Mouse (Mus musculus) right cerebral cortex, postnatal 36 days (tissue): ENCODE data around the gene H2-M5.

Experiments
- DNase-seq, 2 experiments: peaks; one replicate each; pipeline ENCODE4 v3.0.0; 2022; ENCODE audit warnings: low spot score in 2 of 2, mixed read lengths in 1 of 2

The H2-M5 gene

GRCm38 (mm10) chr17:36989437-36989836, at the start of gene H2-M5:
H2-M5 (minus strand) TSS chr17:36989537.
- no peak for DNase-seq

GRCm38 (mm10) chr17:37029162-37029561, 39.8 kb upstream of the H2-M5 start:
- DNase-seq, result no peak

- DNase-seq, result peak; percentile 91 to 92
These were observed 39.4 kb upstream of the H2-M5 start for GRCm38 (mm10) chr17:37028683-37029120.

- no peak for DNase-seq
These were observed 38.9 kb upstream of the H2-M5 start for GRCm38 (mm10) chr17:37028212-37028611.

GRCm38 (mm10) chr17:37027486-37027885, 38.1 kb upstream of the H2-M5 start:
- DNase-seq, result no peak

GRCm38 (mm10) chr17:37026425-37026824, 37.1 kb upstream of the H2-M5 start:
- DNase-seq, result no peak

- DNase-seq, result no peak
These were observed 33.6 kb upstream of the H2-M5 start, which contains the start of gene Mog for GRCm38 (mm10) chr17:37022628-37023576. Mog (minus strand) TSS chr17:37023398.

GRCm38 (mm10) chr17:37019242-37019641, 29.9 kb upstream of the H2-M5 start:
- DNase-seq, result peak in 1 of 2 experiments; percentile 36

GRCm38 (mm10) chr17:37018328-37018727, 29.0 kb upstream of the H2-M5 start:
- DNase-seq, result peak; percentile 20 to 38

GRCm38 (mm10) chr17:37016333-37016732, 27.0 kb upstream of the H2-M5 start:
- no peak for DNase-seq

GRCm38 (mm10) chr17:37012141-37012540, 22.8 kb upstream of the H2-M5 start:
- no peak for DNase-seq

GRCm38 (mm10) chr17:37011719-37012118, 22.4 kb upstream of the H2-M5 start:
- DNase-seq, result no peak

GRCm38 (mm10) chr17:37009460-37010042, 20.2 kb upstream of the H2-M5 start:
- DNase-seq, result no peak

- DNase-seq, result no peak
These were observed 18.8 kb upstream of the H2-M5 start for GRCm38 (mm10) chr17:37008161-37008560.

- DNase-seq, result no peak
These were observed 14.0 kb upstream of the H2-M5 start for GRCm38 (mm10) chr17:37003366-37003765.

GRCm38 (mm10) chr17:37002364-37003330, 13.3 kb upstream of the H2-M5 start:
- no peak for DNase-seq

GRCm38 (mm10) chr17:37000863-37001262, 11.5 kb upstream of the H2-M5 start, which contains the start of gene Zfp57:
Zfp57 (plus strand) TSS chr17:37001163.
- no peak for DNase-seq

GRCm38 (mm10) chr17:36998477-36998876, 9.1 kb upstream of the H2-M5 start:
- DNase-seq, result no peak

GRCm38 (mm10) chr17:36997033-36997735, 7.8 kb upstream of the H2-M5 start:
- peak; percentile 57 to 62 for DNase-seq

GRCm38 (mm10) chr17:36995448-36995847, 6.1 kb upstream of the H2-M5 start:
- no peak for DNase-seq

GRCm38 (mm10) chr17:36994528-36994927, 5.2 kb upstream of the H2-M5 start:
- DNase-seq, result no peak
